Mouse (Mus musculus) gastrocnemius, adult 2 months (tissue): Measurements from ENCODE around the gene Epb41l2. TPM values are rescaled to one million over a fixed set of nuclear protein-coding genes. Genes with fewer than 3 reads are reported as not detected.
A peak's percentile ranks its signal among the peaks of the same experiment; 100 is the strongest.

ENCODE experiments used
- DNase-seq: peaks from one replicate; pipeline ENCODE4 v3.0.0; 2022
- H3K27ac ChIP-seq: fragments of 200-600 bp; 2 replicates; pipeline ENCODE4 v1.8.1; 2022; ENCODE audit warnings: mild to moderate bottlenecking
- H3K4me3 ChIP-seq: fragments of 200-600 bp; 2 replicates; pipeline ENCODE4 v1.8.1; 2022; ENCODE audit warnings: mild to moderate bottlenecking, moderate library complexity
- CTCF ChIP-seq: fragments of 200-600 bp; IDR thresholded peaks from 2 replicates; pipeline ENCODE4 v1.8.1; 2022; ENCODE audit warnings: antibody characterized with exemption, mild to moderate bottlenecking, moderate library complexity
- intact Hi-C: fragments of 180-260 bp; cut with DNase I; formaldehyde crosslinking; loops from one replicate; pipeline ENCODE4 v1.15.1; 2025
- long read RNA-seq, 2 experiments: library from polyadenylated mRNA; stranded (forward); transcript quantifications; one replicate each; pipeline ENCODE4 v2.0.0; 2021
- total RNA-seq, 2 experiments: library from RNA; stranded (reverse); gene quantifications; 2 replicates each; pipeline ENCODE4 v1.2.3; 2021

Gene Epb41l2
- total RNA-seq: 10 to 100 TPM; 25.3 to 31.4 TPM
- long read RNA-seq, experiment 1, partial matches to known transcripts: 5 of 22 reads
- long read RNA-seq, experiment 1, other reads (novel, unspliced or antisense): 17 of 22 reads
- long read RNA-seq, experiment 2, partial matches to known transcripts: 1 of 6 reads
- long read RNA-seq, experiment 2, other reads (novel, unspliced or antisense): 5 of 6 reads

DNA sequence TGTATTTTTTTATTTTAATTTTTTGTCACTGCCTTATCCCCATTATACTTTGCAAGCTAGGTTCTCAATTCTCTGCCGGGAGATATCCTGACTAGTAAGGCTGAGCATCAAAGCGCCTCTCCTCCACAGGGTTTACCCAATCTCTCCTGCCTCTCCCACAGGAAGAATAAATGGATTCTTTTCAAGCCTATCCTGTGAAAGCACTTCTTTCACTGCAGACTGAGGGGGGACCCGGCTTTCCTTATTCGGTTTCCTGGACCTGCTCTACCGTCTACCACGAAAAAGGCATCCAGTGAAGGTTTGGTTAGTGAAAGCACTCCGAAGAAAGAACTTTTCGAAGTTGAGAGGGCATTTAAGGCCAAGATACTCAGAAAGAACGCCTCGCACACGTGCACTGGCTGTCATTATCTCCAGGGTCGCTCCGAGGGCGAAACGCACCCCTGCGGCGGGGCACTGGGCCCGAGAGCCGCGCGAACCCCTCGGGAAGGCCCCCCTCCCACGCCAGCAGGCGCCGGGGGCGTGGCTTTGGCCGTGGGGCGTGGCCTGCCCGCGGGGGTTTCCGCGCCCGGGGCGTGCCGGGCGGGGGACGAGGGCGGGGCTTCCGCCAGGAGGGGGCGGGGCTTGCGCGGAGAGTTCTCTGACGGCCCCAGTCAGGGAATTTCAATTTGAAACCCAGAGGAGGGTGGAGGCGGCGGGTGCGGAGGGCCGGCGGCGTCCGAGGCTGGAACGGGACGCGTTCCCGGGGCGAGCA is at the start of gene Epb41l2:
Gene Epb41l2 (plus strand): TSS at position 591 of the 751 bp plus-strand sequence.
- Histone ChIP-seq H3K4me3 (peak within 1 kb of the TSS; percentile 87), H3K27ac (peak within 1 kb of the TSS; percentile 91)
- peak; percentile 97 for DNase-seq
- no peak for TF ChIP-seq CTCF
- intact Hi-C loops: loop anchor here (2.0 to 5.0 kb wide), 2 partner anchors 61 to 92 kb away; no protein-coding TSS in a partner anchor

DNA sequence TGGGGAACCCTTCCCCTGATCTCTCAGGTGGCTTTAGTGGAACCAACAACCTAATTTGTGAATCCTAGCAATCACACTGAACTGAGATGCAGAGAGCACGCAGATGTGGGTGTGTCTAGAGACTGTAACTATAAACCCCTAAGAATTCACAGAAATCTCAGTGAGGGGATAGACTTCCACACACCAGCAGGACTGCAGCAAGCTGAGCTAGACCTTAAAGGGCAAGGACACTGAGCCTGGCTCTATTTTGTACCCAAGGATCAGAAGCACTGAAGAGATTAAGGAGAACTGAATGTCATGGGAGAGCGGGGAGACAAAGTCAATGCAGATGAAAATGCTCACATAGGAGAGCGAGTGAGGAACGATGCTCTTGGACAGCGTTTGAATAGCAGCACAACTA is 49.6 kb upstream of the Epb41l2 start:
- no peak for DNase-seq
- Histone ChIP-seq H3K4me3 (no peak overlapping the region), H3K27ac (no peak overlapping the region)
- intact Hi-C loops: no loop called here
- TF ChIP-seq CTCF: no peak

DNA sequence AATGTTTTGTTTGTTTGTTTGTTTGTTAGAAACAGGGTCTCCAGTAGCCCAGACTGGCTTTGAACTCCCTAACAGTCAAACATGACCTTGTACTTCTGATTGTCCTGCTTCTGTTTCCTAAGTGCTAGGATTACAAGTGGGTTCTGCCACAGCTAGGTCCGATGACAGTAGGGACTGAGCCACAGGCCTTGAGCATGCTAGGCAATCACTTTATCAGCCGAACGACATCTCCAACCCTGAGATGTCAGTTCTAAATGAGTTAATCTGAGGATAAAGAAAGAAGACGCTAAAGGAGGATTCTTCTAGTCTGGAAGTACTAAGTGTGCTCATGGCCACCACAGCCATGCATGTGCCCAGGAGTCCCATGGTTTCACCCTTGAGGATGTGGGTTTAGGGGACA is 48.9 kb upstream of the Epb41l2 start:
- no peak for DNase-seq
- H3K4me3 ChIP-seq: no peak overlapping the region
- H3K27ac ChIP-seq: no peak overlapping the region
- no peak for TF ChIP-seq CTCF
- intact Hi-C loops: no loop called here

DNA sequence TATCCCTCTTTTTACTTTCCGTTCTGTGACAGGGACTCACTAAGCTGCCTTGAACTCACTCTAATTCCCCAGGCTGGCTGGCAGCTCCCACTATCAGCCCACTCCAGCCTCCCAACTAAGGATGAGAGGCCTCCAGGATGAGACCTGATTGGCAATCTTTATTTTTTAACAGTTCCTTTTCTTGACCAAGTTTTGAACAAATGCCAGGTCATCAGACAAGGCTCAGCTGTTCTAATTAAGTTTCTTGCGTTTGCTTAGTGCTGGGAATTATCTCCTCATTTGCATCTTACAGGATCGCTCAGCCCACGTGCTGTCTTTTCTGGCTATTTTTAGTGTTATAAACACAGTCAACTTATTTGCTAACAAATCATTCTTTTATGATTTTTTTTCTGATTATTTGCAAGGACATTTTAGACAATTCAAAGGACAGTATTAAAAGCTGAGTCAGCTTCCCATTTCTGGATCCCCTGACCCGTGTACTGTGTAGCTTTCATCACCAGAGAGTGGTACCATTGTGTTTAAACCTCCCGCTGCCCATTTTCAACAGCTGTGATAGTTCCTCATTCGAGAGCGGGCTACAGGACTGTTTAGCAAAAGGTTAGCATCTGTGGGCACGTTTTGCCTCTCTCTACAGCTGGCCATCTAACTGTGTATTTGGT is 47.9 kb upstream of the Epb41l2 start:
- Histone ChIP-seq H3K4me3 (no peak overlapping the region), H3K27ac (no peak overlapping the region)
- DNase-seq: no peak
- intact Hi-C loops: no loop called here
- no peak for TF ChIP-seq CTCF

- Histone ChIP-seq H3K27ac (no peak overlapping the region), H3K4me3 (0 out of 2 replicates have a peak overlapping the region, but pooled peaks have one; percentile 19)
- no peak for TF ChIP-seq CTCF
- intact Hi-C loops: no loop called here
- DNase-seq: no peak
Observed at GRCm38 (mm10) chr10:25313856-25314584, 45.6 kb upstream of the Epb41l2 start.

GRCm38 (mm10) chr10:25317665-25318064 is 41.9 kb upstream of the Epb41l2 start:
- no peak overlapping the region for H3K27ac ChIP-seq
- DNase-seq: no peak
- no peak overlapping the region for H3K4me3 ChIP-seq
- intact Hi-C loops: no loop called here
- TF ChIP-seq CTCF: no peak

DNA sequence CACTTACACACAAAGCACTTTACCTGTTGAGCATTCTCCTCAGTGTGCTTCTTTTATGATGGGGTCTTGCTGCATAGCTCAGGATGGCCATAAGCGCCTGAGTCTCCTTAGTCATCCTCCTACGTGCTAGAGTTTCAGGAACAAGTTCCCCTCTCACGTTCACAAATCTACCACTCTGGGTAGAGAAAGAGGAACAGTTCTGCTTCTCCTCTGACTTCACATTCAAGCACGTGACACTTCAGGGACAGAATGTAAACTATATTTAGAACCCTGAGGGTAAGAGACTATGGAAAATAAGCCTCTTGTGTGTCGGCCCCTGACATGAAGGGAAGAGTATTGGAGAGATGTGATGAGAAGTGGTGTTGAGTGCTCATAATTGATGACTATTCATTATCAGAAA is 41.2 kb upstream of the Epb41l2 start:
- Histone ChIP-seq H3K4me3 (no peak overlapping the region), H3K27ac (no peak overlapping the region)
- no peak for TF ChIP-seq CTCF
- intact Hi-C loops: no loop called here
- DNase-seq: no peak

DNA sequence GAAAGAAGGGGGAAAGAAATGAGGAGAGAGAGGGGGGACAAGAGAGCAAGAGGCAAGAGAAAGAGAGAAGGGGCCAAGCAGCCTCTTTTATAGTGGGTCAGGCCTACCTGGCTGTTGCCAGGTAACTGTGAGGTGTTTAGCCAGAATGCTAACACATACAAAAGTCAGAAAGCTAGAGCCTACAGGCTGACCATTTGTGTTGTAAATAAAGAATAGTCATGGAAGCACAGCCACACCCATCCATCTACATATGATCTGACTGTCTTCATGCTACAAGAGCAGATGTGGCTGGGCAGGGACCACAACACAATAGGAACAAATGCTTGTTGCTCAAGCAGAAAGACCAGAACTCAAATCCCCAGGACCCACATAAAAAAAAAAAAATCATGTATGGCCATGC is 40.1 kb upstream of the Epb41l2 start:
- no peak for DNase-seq
- TF ChIP-seq CTCF: no peak
- Histone ChIP-seq H3K4me3 (no peak overlapping the region), H3K27ac (no peak overlapping the region)
- intact Hi-C loops: no loop called here

DNA sequence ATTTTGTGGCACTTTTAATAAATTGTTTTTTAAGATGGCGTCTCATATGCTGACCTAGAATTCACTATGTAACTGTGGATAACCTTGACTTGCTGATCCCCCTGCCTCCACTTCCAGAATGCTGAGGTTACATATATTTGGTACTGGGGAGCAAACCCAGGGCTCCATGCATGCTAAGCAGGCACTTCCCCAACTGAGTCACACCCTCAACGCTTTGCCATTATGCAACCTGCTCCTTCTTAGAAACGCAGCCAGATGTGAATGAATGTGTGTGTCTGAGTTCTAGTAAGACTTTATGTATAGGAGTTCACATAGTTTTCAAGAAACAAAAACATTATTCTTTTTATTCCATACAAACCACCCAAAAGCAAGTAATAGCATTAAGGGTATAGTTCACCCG is 38.4 kb upstream of the Epb41l2 start:
- Histone ChIP-seq H3K4me3 (no peak overlapping the region), H3K27ac (no peak overlapping the region)
- DNase-seq: no peak
- TF ChIP-seq CTCF: no peak
- intact Hi-C loops: no loop called here

- intact Hi-C loops: no loop called here
- H3K4me3 ChIP-seq: no peak overlapping the region
- DNase-seq: no peak
- no peak for TF ChIP-seq CTCF
- H3K27ac ChIP-seq: no peak overlapping the region
Observed at GRCm38 (mm10) chr10:25325690-25326089, 33.9 kb upstream of the Epb41l2 start.

GRCm38 (mm10) chr10:25327511-25327910 is 32.1 kb upstream of the Epb41l2 start:
- Histone ChIP-seq H3K27ac (no peak overlapping the region), H3K4me3 (no peak overlapping the region)
- no peak for TF ChIP-seq CTCF
- no peak for DNase-seq
- intact Hi-C loops: no loop called here

DNA sequence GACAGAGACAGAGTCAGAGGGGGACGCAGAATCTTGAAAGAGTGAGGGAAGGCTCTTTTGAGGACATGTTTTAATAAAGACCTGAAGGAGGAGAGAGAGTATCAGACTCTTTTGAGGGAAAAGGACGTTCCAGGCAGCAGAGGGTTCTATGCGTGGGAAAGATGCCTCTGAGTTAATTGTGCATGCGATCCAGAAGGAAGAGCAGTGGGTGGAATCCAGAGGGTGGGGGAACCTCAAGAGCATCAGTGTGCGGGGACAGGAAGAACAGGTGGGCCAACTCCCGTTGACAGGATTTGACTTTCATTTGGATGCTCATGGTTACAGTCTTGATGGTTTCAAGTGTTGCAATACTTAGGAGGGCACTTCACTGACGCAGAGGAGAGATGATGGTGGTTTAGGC is 29.5 kb upstream of the Epb41l2 start:
- no peak overlapping the region for H3K27ac ChIP-seq
- intact Hi-C loops: no loop called here
- no peak for TF ChIP-seq CTCF
- H3K4me3 ChIP-seq: no peak overlapping the region
- DNase-seq: no peak
